Mouse (Mus musculus): ENCODE measurements at regions not wholly inside any gene's neighbourhood (a gene's known extent, or its start where the extent isn't known, plus 50 kb on each side); places are given as distances from the start of the nearest gene placed in this dataset.

DNA sequence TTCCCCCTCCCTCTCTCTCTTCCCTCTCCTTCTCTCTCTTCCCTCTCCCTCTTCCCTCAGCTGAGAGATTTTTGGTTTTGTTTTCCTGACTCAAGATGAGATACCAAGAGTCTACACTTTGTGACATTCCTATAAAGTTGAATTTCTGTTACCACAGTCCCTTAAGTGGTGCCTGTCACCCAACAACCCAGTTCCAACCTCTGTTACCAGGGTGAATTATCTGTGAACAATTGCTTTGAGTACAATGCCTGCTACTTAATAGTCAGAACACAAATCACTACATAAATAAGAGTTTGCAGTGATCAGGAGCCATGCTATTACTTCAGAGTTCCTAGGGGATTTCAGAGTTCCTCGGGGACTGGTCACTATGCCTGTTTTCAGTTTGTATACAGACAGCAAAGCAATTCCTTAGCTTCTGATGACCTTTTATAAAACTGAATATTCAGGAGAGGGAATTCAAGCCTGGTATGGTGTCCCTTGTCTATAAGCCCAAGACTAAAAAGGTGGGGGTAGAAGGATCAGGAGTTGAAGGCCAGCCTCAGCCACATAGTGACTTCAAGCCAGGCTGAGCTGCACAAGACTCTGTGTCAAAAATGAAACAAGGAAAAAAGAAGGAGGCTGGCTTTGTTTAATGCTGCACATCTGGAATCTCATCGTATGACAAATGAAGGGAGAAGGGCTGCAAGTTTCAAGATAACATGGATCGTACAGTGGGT, 99.2 kb upstream of the F13a1 start:
- DNase-seq (ENCODE audit: low spot score in 2 of 2), result no peak

- DNase-seq (ENCODE audit: low spot score in 2 of 2), result no peak
These were observed 98.6 kb upstream of the F13a1 start for GRCm38 (mm10) chr13:37148627-37149026.

DNA sequence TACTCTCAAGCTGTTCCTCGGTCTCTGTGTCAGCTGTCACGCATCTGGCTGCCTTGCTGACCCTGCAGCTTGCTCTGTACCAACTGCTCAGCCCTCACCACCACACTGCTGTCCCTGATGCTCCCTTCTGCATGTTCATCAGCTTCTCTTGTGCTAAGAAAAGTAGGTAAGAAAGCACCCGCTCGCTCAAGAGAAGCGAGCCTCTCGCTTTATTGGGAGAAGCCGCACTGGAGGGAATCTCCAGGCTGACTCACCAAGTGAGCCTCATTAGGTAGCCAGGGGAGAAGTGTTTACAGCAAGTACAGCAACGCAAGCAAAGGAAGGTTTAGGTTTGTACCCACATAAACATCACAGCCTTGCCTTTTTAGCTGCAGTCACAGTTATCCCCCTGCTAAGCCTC, 97.7 kb upstream of the F13a1 start:
- DNase-seq (ENCODE audit: low spot score in 2 of 2), result peak; percentile 19 to 42

DNA sequence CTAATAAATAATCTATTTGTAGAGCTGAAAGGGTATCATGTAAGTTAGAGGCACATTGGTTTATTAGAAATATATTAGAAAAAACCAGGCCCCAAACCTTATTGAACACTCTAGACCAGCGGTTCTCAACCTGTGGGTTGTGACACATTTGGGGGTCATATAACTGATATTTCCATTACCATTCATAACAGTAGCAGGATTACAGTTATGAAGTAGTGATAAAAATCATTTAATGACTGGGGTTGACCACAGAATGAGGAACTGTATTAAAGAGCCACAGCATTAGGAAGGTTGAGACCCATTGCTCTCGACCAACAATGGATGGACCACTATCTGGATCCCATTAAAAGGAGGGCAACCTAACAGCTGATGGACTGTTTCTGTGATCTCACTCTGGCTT, 92.8 kb upstream of the F13a1 start:
- DNase-seq (ENCODE audit: low spot score in 2 of 2), result no peak

GRCm38 (mm10) chr13:37135115-37135514, 85.1 kb upstream of the F13a1 start:
- peak in 1 of 2 experiments; percentile 9 for DNase-seq (ENCODE audit: low spot score in 2 of 2)

DNA sequence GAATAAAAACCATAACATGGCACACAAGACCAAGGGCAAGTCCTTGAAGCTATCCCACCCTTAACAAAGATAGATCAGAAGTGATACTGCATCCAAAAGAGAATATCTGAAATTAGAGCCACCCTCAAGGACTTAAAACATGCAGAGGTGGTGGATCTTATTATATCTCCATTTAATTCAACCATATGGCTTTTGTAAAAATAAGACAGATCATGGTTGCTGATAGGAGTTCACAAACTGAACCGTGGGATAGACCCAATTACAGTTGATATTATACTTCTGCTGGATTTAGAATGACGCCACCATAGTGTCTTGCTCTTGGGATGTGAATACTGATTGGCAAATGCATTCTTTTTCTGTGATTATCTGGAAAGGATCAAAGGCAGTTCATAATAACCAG, 84.5 kb upstream of the F13a1 start:
- no peak for DNase-seq (ENCODE audit: low spot score in 2 of 2)

- DNase-seq (ENCODE audit: low spot score in 2 of 2), result peak; percentile 50 to 54
These were observed 80.6 kb upstream of the F13a1 start for GRCm38 (mm10) chr13:37130637-37131036.

- no peak for DNase-seq (ENCODE audit: low spot score in 2 of 2)
These were observed 71.6 kb upstream of the F13a1 start for GRCm38 (mm10) chr13:37121602-37122001.

DNA sequence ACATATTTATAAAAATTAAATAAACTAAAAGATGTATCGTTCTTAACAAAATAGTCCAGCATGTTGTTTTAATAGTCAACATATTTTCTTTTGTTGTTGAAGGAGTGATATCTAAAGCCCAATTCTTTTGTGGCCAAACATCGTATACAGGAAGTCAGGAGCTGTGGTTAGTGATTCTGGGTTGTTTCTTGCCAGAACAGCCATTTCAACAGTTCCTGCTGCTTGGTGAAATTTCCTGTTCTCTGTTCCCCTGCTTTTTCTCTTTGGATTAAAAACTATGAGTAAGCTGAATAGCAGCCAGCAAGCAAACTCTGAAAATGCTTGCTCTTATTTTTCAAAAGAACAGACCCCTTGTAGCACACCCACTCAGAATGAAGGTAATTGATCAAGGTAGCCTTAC, 70.2 kb upstream of the F13a1 start:
- no peak for DNase-seq (ENCODE audit: low spot score in 2 of 2)

- no peak for DNase-seq (ENCODE audit: low spot score in 2 of 2)
These were observed 64.3 kb upstream of the F13a1 start for GRCm38 (mm10) chr13:37114324-37114723.

GRCm38 (mm10) chr13:37111747-37112146, 61.7 kb upstream of the F13a1 start:
- DNase-seq (ENCODE audit: low spot score in 2 of 2), result no peak

DNA sequence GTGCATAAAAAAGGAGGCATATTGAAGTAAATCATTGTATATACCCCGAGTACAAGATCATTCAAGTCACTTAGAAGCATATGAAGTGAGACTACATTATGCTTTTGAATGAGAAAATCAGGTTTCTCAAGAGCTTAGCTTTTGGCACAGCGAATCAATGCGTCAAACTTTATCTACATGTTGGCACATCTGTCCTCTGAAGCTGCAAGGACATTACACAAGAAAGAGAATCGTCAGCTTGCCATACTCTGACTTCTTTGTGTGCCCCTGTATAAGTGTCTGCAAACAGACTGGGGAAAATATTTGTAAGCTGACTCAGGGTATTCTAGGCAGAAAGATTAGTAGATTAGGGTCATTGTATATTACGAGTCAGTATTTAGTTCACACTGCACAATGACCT, 57.7 kb upstream of the F13a1 start:
- DNase-seq (ENCODE audit: low spot score in 2 of 2), result no peak

GRCm38 (mm10) chr13:37106009-37106408, 56.0 kb upstream of the F13a1 start:
- no peak for DNase-seq (ENCODE audit: low spot score in 2 of 2)

DNA sequence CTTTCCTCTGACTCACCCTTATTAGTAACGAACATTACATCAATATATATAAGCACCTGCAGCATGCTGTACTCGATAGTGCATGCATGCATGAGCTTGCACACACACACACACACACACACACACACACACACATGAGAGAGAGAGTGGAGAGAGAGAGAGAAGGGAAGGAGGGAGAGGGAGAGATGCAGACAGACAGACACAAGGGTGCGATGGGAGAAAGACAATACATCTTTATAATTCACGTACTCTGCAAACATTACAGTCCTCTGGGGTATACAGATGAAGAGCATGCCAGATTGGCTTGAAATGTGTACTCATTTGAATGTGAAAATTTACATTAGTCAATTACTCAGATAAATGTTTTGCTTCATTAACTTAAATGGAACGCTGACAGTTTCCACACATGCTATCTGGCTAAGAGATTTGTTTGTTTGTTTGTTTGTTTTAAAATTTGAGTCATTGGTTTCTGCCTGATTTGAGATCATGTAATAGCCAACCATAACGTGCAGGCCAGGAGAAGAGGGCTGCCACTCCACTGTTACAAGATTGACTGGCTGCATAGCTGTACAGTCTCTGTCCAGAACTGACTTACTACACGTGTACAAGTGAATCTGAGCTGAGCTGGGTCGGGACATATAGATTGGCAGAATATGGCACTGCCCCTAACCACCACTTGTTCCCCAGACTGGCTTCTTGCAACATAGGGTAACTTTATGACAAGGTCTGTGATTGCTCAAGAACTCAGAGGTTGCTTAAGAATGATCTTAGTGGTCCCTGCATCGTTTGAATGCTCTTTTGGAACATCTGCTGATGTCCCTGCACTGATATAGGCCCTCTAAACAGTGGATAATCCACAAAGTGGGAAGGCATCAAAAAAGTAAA, 54.6 kb upstream of the F13a1 start:
- DNase-seq (ENCODE audit: low spot score in 2 of 2), result no peak

DNA sequence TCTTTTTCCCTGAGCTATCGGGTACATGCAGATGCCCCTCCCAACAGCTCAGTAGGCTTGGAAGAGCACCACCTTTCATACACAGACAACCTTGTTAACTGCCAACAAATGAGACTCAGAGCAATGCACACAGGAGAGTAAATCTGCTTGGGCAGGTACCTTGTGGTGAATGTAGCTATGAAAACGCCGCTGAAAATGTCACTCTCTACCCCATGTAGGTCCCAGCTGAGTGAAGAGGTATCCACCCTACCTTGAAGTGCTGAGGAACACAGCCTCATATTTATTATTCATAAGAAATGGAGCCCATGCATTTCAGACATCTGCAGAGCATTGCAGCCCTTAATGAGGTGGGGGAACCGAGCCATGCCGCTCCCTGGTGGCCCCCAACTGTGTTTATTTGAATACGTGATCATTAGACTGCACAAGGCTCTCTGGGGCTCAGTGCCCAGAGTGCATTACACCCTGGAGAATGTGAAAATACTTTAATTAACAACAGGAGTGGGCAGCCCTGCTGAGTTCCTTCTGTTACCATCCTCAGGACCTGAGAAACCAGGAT, 53.8 kb upstream of the F13a1 start:
- peak; percentile 18 to 45 for DNase-seq (ENCODE audit: low spot score in 2 of 2)

DNA sequence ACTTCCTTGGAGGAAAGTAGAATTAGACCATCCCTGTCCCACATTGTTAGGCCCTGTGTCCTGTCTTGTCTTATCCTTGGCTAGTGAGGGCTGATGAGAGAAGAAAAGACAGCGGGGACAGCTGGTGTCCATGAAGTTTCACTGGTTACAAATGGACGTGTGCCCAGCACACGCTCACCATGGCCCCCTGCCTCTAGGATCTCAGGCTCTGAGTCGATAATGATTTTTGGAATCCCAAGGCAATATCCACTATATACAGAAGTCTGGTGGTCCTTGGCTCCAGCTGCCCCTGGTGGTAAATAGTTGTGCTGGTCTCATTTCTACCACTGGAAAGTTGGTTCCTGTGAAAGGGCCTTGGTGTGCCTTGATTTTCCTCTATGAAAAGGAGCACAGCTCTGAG, 51.7 kb upstream of the F13a1 start:
- no peak for DNase-seq (ENCODE audit: low spot score in 2 of 2)
